24 mouse cellular contexts compared by ENCODE assay signal in genomic region chr11:107716332-107716938, GRCm38 (mm10). TPM values are rescaled to one million over a fixed set of nuclear protein-coding genes. Genes with fewer than 3 reads are reported as not detected.
DNase-seq lines count a peak whose midpoint lies in the region; ATAC-seq and TF ChIP-seq lines count a peak whose summit lies in the region.
"Had no signal": no experiment of that assay in that cellular context is flagged by ENCODE, and none has a peak within 500 bp of the region (broad histone marks: within the 10 kb centered on the region; RNA-seq: fewer than 3 reads in every experiment).

TSS of gene Cacng1 (minus strand) at chr11:107716522.

- 76% methylated on average over 16 of the region's 16 CpGs for WGBS in limb, embryonic 13.5 days
- 83% methylated on average over 16 of the region's 16 CpGs for WGBS in limb, embryonic 10.5 days
- WGBS in heart, embryonic 10.5 days: 75% methylated on average over 16 of the region's 16 CpGs
- 74% methylated on average over 16 of the region's 16 CpGs for WGBS in midbrain, postnatal 0 days

- no peak within 1 kb of the TSS for H3K4me3 ChIP-seq in limb, embryonic 13.5 days
- H3K4me3 ChIP-seq in limb, embryonic 10.5 days: no peak within 1 kb of the TSS
- no peak within 1 kb of the TSS for H3K4me3 ChIP-seq in heart, embryonic 10.5 days
- H3K4me3 ChIP-seq in midbrain, postnatal 0 days (ENCODE audit: low read depth, low read length): no peak within 1 kb of the TSS
- H3K4me3 ChIP-seq: erythroblast, embryonic 14.5 days; heart, embryonic 12.5 days; layer of hippocampus, adult 2 months; left cerebral cortex, adult 2 months; limb, embryonic 12.5 days; stomach, embryonic 15.5 days had no signal

- peak; percentile 63 for ATAC-seq in limb, embryonic 13.5 days (ENCODE audit: low FRiP score, low read depth)
- ATAC-seq in midbrain, postnatal 0 days (ENCODE audit: low FRiP score): no peak
- ATAC-seq: forebrain, postnatal 0 days; hindbrain, embryonic 16.5 days had no signal

- H3K9ac ChIP-seq in limb, embryonic 13.5 days: no peak within 1 kb of the TSS
- no peak within 1 kb of the TSS for H3K9ac ChIP-seq in midbrain, postnatal 0 days (replicated peaks; ENCODE audit: low read length, poor library complexity, severe bottlenecking)
- H3K9ac ChIP-seq: forebrain, postnatal 0 days; heart, embryonic 12.5 days; limb, embryonic 12.5 days; stomach, embryonic 15.5 days had no signal

- H3K9me3 ChIP-seq in limb, embryonic 13.5 days: peaks cover 6% of the 10 kb centered on the region; the same call in 1 of the 2 replicates
- no peaks in the 10 kb centered on the region for H3K9me3 ChIP-seq in limb, embryonic 10.5 days (replicated peaks)
- 0 out of 2 replicates have a peak, but pooled peaks cover 5% of the 10 kb centered on the region for H3K9me3 ChIP-seq in heart, embryonic 10.5 days
- no peaks in the 10 kb centered on the region for H3K9me3 ChIP-seq in midbrain, postnatal 0 days (ENCODE audit: low read length)
- H3K9me3 ChIP-seq: stomach, embryonic 15.5 days had no signal

- TF ChIP-seq CTCF in midbrain, postnatal 0 days (IDR thresholded peaks at IDR 0.05): no peak

- H3K27me3 ChIP-seq in limb, embryonic 13.5 days: no peaks in the 10 kb centered on the region
- H3K27me3 ChIP-seq in limb, embryonic 10.5 days (ENCODE audit: low read depth, poor library complexity, severe bottlenecking): no peaks in the 10 kb centered on the region
- no peaks in the 10 kb centered on the region for H3K27me3 ChIP-seq in heart, embryonic 10.5 days (ENCODE audit: insufficient read depth, poor library complexity, severe bottlenecking)
- H3K27me3 ChIP-seq in midbrain, postnatal 0 days (ENCODE audit: insufficient read depth, low read length): no peaks in the 10 kb centered on the region
- H3K27me3 ChIP-seq: heart, embryonic 12.5 days; limb, embryonic 12.5 days; stomach, embryonic 15.5 days had no signal

- H3K27ac ChIP-seq in limb, embryonic 13.5 days: no peak within 1 kb of the TSS
- H3K27ac ChIP-seq in limb, embryonic 10.5 days: no peak within 1 kb of the TSS
- H3K27ac ChIP-seq in heart, embryonic 10.5 days: no peak within 1 kb of the TSS
- H3K27ac ChIP-seq in midbrain, postnatal 0 days (ENCODE audit: low read depth, low read length): no peak within 1 kb of the TSS
- H3K27ac ChIP-seq: layer of hippocampus, adult 2 months; left cerebral cortex, adult 2 months; limb, embryonic 12.5 days; stomach, embryonic 15.5 days had no signal

- no peak within 1 kb of the TSS for H3K4me2 ChIP-seq in limb, embryonic 13.5 days (replicated peaks)
- no peak within 1 kb of the TSS for H3K4me2 ChIP-seq in midbrain, postnatal 0 days (ENCODE audit: low read depth, low read length, poor library complexity, severe bottlenecking)
- H3K4me2 ChIP-seq: heart, embryonic 12.5 days; limb, embryonic 12.5 days; stomach, embryonic 15.5 days had no signal

- no peaks in the 10 kb centered on the region for H3K4me1 ChIP-seq in limb, embryonic 13.5 days
- 0 out of 2 replicates have a peak, but pooled peaks cover 2% of the 10 kb centered on the region for H3K4me1 ChIP-seq in limb, embryonic 10.5 days
- H3K4me1 ChIP-seq in heart, embryonic 10.5 days: no peaks in the 10 kb centered on the region
- H3K4me1 ChIP-seq in midbrain, postnatal 0 days (ENCODE audit: insufficient read depth, low read length): no peaks in the 10 kb centered on the region
- H3K4me1 ChIP-seq: limb, embryonic 12.5 days; stomach, embryonic 15.5 days had no signal

- H3K36me3 ChIP-seq in limb, embryonic 13.5 days: no peaks in the 10 kb centered on the region
- no peaks in the 10 kb centered on the region for H3K36me3 ChIP-seq in limb, embryonic 10.5 days
- no peaks in the 10 kb centered on the region; the same call in 1 of the 2 replicates for H3K36me3 ChIP-seq in heart, embryonic 10.5 days
- H3K36me3 ChIP-seq in midbrain, postnatal 0 days (ENCODE audit: insufficient read depth, low read length): no peaks in the 10 kb centered on the region
- H3K36me3 ChIP-seq: heart, embryonic 12.5 days; limb, embryonic 12.5 days; stomach, embryonic 15.5 days had no signal

- DNase-seq in limb, embryonic 10.5 days (ENCODE audit: low spot score): no peak
- DNase-seq in ZHBTc4 (ENCODE audit: low read depth, low spot score): peak; percentile 32
- peak; percentile 66 for DNase-seq in gastrocnemius, postnatal 25 days
- no peak for DNase-seq in heart, embryonic 10.5 days (ENCODE audit: low spot score)
- no peak for DNase-seq in midbrain, postnatal 0 days (ENCODE audit: low spot score)
- DNase-seq in layer of hippocampus, postnatal 14 days (ENCODE audit: low spot score in 2 of 2): no peak
- DNase-seq: adrenal gland, adult 8-10 months; cerebellum, adult 11 months; cerebellum, postnatal 14 days; forebrain, postnatal 0 days; kidney, adult 11 months; retina, postnatal 1 day; spleen, adult 18-20 months; thymus, adult 2 months had no signal

RNA-seq across cellular contexts. Expression of gene Cacng1, which starts in this region (rescaled TPM):
- polyA plus RNA-seq in limb, embryonic 13.5 days (2015; fragmentation: Nextera tagmentation; extraction: Ambion mirVana): 7.1 and 8.8 TPM in 2 replicates
- polyA plus RNA-seq in limb, embryonic 10.5 days (2016; fragmentation: Nextera tagmentation; extraction: Ambion mirVana): not detected in 2 replicates
- 100 to 1,000 TPM; 226 to 264 TPM for total RNA-seq in gastrocnemius, postnatal 25 days (2021)
- polyA plus RNA-seq in heart, embryonic 10.5 days (2016; fragmentation: Nextera tagmentation; extraction: Ambion mirVana): not detected in 2 replicates
- 0.94 and 1.8 TPM in 2 replicates for total RNA-seq in midbrain, postnatal 0 days (2014; rRNA removed)
- polyA plus RNA-seq in midbrain, postnatal 0 days (2015; fragmentation: Nextera tagmentation; extraction: Ambion mirVana): 1.1 and 1.2 TPM in 2 replicates
- not detected for total RNA-seq in layer of hippocampus, postnatal 14 days (2021)
- total RNA-seq: heart, postnatal 25 days; layer of hippocampus, adult 2 months; left cerebral cortex, adult 2 months; megakaryocyte-erythroid progenitor cell, adult 5-6 weeks had no signal
- polyA plus RNA-seq: erythroblast, embryonic 14.5 days; heart, embryonic 12.5 days had no signal

Comparison
In these comparisons a context has a peak if more than half of its experiments do, and no peak if none do; other contexts are left out.
1. RNA of gene Cacng1 (total RNA-seq): 226 to 264 TPM in gastrocnemius, postnatal 25 days; 0.94 to 1.8 TPM in midbrain, postnatal 0 days and not detected in layer of hippocampus, postnatal 14 days; every median in the first group is over 10 times any median in the second.
2. DNase-seq: peak in ZHBTc4 (single experiment) and gastrocnemius, postnatal 25 days (single experiment); none in limb, embryonic 10.5 days (single experiment), heart, embryonic 10.5 days (single experiment), midbrain, postnatal 0 days (single experiment) and layer of hippocampus, postnatal 14 days (0 of 2).